Mouse (Mus musculus) stomach, postnatal 0 days (tissue): ENCODE measurements around the gene Fam83d. TPM values are rescaled to one million over a fixed set of nuclear protein-coding genes. Genes with fewer than 3 reads are reported as not detected.

Experiments used
- ATAC-seq: fragments of 200-750 bp; cut with Nextera tagmentation; 2 replicates; pipeline ENCODE4 v1.8.0; 2017; ENCODE audit not compliant: low FRiP score, low TSS enrichment
- DNase-seq: peaks from one replicate; pipeline ENCODE4 v3.0.0-alpha.2; 2016; ENCODE audit warnings: low spot score
- H3K27ac ChIP-seq: fragments of 300-500 bp; sonication (generic); replicated peaks from 2 replicates; pipeline ENCODE4 v1.5.1; 2014; ENCODE audit warnings: mild to moderate bottlenecking, control low read depth
- H3K27me3 ChIP-seq: fragments of 300-500 bp; sonication (generic); 2 replicates; pipeline ENCODE4 v1.6.1; 2014; ENCODE audit warnings: low read length; ENCODE audit not compliant: control insufficient read depth, insufficient read depth
- H3K36me3 ChIP-seq: fragments of 300-500 bp; sonication (generic); 2 replicates; pipeline ENCODE4 v1.6.1; 2014; ENCODE audit warnings: low read length, mixed read lengths; ENCODE audit not compliant: control insufficient read depth, insufficient read depth
- H3K4me1 ChIP-seq: fragments of 300-500 bp; sonication (generic); replicated peaks from 2 replicates; pipeline ENCODE4 v1.6.1; 2014; ENCODE audit warnings: antibody characterized with exemption; ENCODE audit not compliant: control insufficient read depth, insufficient read depth
- H3K4me2 ChIP-seq: fragments of 300-500 bp; sonication (generic); replicated peaks from 2 replicates; pipeline ENCODE4 v1.6.1; 2014; ENCODE audit warnings: low read depth, mild to moderate bottlenecking, control low read depth, moderate library complexity
- H3K4me3 ChIP-seq: fragments of 300-500 bp; sonication (generic); 2 replicates; pipeline ENCODE4 v1.5.1; 2014; ENCODE audit warnings: low read depth, low read length, control low read depth
- H3K9ac ChIP-seq: fragments of 300-500 bp; sonication (generic); 2 replicates; pipeline ENCODE4 v1.6.1; 2014; ENCODE audit warnings: mild to moderate bottlenecking, low read length, control low read depth, mixed read lengths
- H3K9me3 ChIP-seq: fragments of 300-500 bp; sonication (generic); 2 replicates; pipeline ENCODE4 v1.6.1; 2016; ENCODE audit warnings: low read length; ENCODE audit not compliant: control insufficient read depth
- CTCF ChIP-seq: IDR thresholded peaks from 2 replicates; pipeline ENCODE4 v1.5.1; 2016; ENCODE audit warnings: antibody characterized with exemption, low read depth, mild to moderate bottlenecking, moderate library complexity
- EP300 ChIP-seq: optimal IDR thresholded peaks from 2 replicates; pipeline ENCODE3; 2016; ENCODE audit warnings: antibody characterized with exemption
- WGBS: fragments of 180-500 bp; shearing (Covaris S2); extraction: QIAGEN DNeasy Blood & Tissue Kit; methylation state at CpG from one replicate; pipeline ENCODE4 v1.1.7; 2014; 5-methylcytosine and 5-hydroxymethylcytosine counted together
- polyA plus RNA-seq: library from polyadenylated mRNA; unstranded; fragments of >200 nt; fragmentation: Nextera tagmentation; extraction: Ambion mirVana; gene quantifications from 2 replicates; pipeline ENCODE4 v1.2.1, GENCODE M21; 2015

The Fam83d gene
- polyA plus RNA-seq, 1 experiment from 2014 or later: 61.3 TPM

- ATAC-seq: no peak
- no peak for DNase-seq
- H3K4me1 ChIP-seq: no peaks in the 10 kb centered on the region
- TF ChIP-seq CTCF: no peak
- TF ChIP-seq EP300: no peak
- WGBS: 88% methylated on average over 9 of the region's 9 CpGs
- no peak overlapping the region for H3K27ac ChIP-seq
- H3K27me3 ChIP-seq: no peaks in the 10 kb centered on the region
- no peak overlapping the region for H3K9ac ChIP-seq
- H3K9me3 ChIP-seq: no peaks in the 10 kb centered on the region
- no peak overlapping the region for H3K4me3 ChIP-seq
- no peaks in the 10 kb centered on the region for H3K36me3 ChIP-seq
- no peak overlapping the region for H3K4me2 ChIP-seq
Measured at GRCm38 (mm10) chr2:158749366-158749765, 18.5 kb upstream of the Fam83d start.

GRCm38 (mm10) chr2:158760231-158760630, 7.7 kb upstream of the Fam83d start:
- no peak for TF ChIP-seq EP300
- no peak for TF ChIP-seq CTCF

GRCm38 (mm10) chr2:158762339-158762738, 5.6 kb upstream of the Fam83d start:
- H3K36me3 ChIP-seq: no peaks in the 10 kb centered on the region
- H3K27me3 ChIP-seq: no peaks in the 10 kb centered on the region
- no peak overlapping the region for H3K9ac ChIP-seq
- ATAC-seq: peak; percentile 57; the same call in 1 of the 2 replicates
- TF ChIP-seq CTCF (no peak), EP300 (no peak)
- WGBS: 65% methylated on average over 5 of the region's 5 CpGs
- DNase-seq: no peak
- no peak overlapping the region for H3K4me3 ChIP-seq
- no peaks in the 10 kb centered on the region for H3K4me1 ChIP-seq
- no peaks in the 10 kb centered on the region for H3K9me3 ChIP-seq
- H3K4me2 ChIP-seq: no peak overlapping the region
- no peak overlapping the region for H3K27ac ChIP-seq

More at GRCm38 (mm10) chr2:158760231-158760630, 7.7 kb upstream of the Fam83d start:
- H3K27me3 ChIP-seq: no peaks in the 10 kb centered on the region
- ATAC-seq (no peak), DNase-seq (no peak)
- H3K4me2 ChIP-seq: no peak overlapping the region
- H3K36me3 ChIP-seq: no peaks in the 10 kb centered on the region
- no peaks in the 10 kb centered on the region for H3K9me3 ChIP-seq
- WGBS: 30% methylated on average over 2 of the region's 2 CpGs
- no peak overlapping the region for H3K9ac ChIP-seq
- no peaks in the 10 kb centered on the region for H3K4me1 ChIP-seq
- no peak overlapping the region for H3K4me3 ChIP-seq
- no peak overlapping the region for H3K27ac ChIP-seq

- under 1% methylated on average over 37 of the region's 37 CpGs for WGBS
- no peaks in the 10 kb centered on the region for H3K36me3 ChIP-seq
- H3K4me1 ChIP-seq: peaks cover 10% of the 10 kb centered on the region
- peak overlapping the region; percentile 97 for H3K4me2 ChIP-seq
- H3K27me3 ChIP-seq: no peaks in the 10 kb centered on the region
- H3K4me3 ChIP-seq: peak overlapping the region; percentile 63
- peak overlapping the region; percentile 69 for H3K9ac ChIP-seq
- no peak for TF ChIP-seq CTCF
- TF ChIP-seq EP300: no peak
- no peak for ATAC-seq
- peak overlapping the region; percentile 58 for H3K27ac ChIP-seq
- DNase-seq: peak; percentile 57
- no peaks in the 10 kb centered on the region for H3K9me3 ChIP-seq
Measured at GRCm38 (mm10) chr2:158768350-158768749, 457 bp downstream of the Fam83d start.

DNA sequence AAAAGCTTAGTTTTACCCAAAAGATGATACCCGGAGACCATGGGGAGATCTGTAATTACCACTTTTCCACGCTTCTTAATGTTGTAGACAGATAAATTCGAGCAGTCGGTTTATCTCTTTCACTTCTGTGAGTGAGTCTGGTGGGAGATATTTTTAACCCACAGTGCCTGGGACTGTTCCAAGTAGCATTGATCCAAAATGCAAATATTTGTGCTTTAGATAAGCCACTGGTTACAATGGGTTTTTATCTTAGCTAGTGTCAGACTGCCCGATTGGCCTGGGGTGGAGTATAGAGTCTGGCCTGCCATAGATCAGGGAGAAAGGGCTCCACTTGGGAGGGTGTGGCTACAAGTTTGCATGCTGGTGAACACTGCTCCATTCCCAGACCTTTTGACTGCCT, 878 bp downstream of the Fam83d start:
- H3K9ac ChIP-seq: peak overlapping the region; percentile 69; the same call in 1 of the 2 replicates
- H3K4me1 ChIP-seq: peaks cover 10% of the 10 kb centered on the region
- 2% methylated on average over 5 of the region's 5 CpGs for WGBS
- no peak for ATAC-seq
- no peaks in the 10 kb centered on the region for H3K9me3 ChIP-seq
- peak overlapping the region; percentile 63 for H3K4me3 ChIP-seq
- no peak overlapping the region for H3K27ac ChIP-seq
- peak; percentile 58 for DNase-seq
- peak overlapping the region; percentile 97 for H3K4me2 ChIP-seq
- H3K27me3 ChIP-seq: no peaks in the 10 kb centered on the region
- no peak for TF ChIP-seq CTCF
- TF ChIP-seq EP300: no peak
- no peaks in the 10 kb centered on the region for H3K36me3 ChIP-seq

DNA sequence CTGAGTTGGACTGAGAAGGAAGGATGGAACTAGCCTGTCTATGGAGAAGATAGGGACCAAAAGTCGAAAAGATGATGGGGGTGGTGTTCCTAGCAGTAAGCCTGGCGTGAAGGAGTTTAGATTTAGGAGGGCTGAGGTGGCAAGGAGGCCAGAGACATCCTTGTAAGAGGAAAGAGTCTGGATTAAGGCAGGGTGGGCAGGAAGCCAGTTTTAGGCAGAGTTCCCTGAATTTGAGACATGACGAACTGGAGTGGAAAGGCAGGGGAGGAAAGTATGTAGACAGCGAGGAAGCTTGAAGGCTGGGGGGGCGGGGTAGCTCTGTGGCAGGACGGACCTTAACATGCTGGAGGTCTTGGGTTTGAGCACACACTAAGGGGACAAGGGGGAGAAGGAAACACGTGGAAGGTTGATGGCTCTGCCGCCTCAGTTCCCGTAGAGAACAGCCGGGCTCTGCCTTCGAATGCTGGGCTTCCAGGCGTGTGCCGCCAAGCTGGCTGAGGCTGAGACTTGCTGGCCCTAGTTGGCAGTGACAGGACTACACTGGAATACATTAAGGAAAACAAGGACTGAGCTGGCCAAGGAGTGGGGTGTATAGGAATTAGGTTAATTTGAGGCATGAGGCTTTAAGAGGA, 2.3 kb downstream of the Fam83d start:
- Histone ChIP-seq H3K9ac (no peak overlapping the region), H3K27me3 (no peaks in the 10 kb centered on the region), H3K36me3 (no peaks in the 10 kb centered on the region), H3K4me2 (peak overlapping the region; percentile 97), H3K27ac (peak overlapping the region; percentile 41), H3K9me3 (no peaks in the 10 kb centered on the region), H3K4me3 (peak overlapping the region; percentile 63), H3K4me1 (peaks cover 10% of the 10 kb centered on the region)
- TF ChIP-seq EP300 (no peak), CTCF (no peak)
- 20% methylated on average over 13 of the region's 13 CpGs for WGBS
- DNase-seq: peak; percentile 48
- no peak for ATAC-seq
